Mouse (Mus musculus) c-Kit-positive CD71-positive TER-119-negative erythroid progenitor cells, embryonic 14.5 days (primary cell): Measurements from ENCODE around the gene Tnfaip3.

ENCODE experiments used
- DNase-seq: peaks from one replicate; pipeline ENCODE4 v3.0.0-alpha.2; 2013; ENCODE audit warnings: low read depth

Gene Tnfaip3

GRCm38 (mm10) chr10:18964856-18965255 is 50.6 kb downstream of the Tnfaip3 start:
- DNase-seq, result no peak

- no peak for DNase-seq
Observed at GRCm38 (mm10) chr10:18959777-18960492, 55.5 kb downstream of the Tnfaip3 start.

DNA sequence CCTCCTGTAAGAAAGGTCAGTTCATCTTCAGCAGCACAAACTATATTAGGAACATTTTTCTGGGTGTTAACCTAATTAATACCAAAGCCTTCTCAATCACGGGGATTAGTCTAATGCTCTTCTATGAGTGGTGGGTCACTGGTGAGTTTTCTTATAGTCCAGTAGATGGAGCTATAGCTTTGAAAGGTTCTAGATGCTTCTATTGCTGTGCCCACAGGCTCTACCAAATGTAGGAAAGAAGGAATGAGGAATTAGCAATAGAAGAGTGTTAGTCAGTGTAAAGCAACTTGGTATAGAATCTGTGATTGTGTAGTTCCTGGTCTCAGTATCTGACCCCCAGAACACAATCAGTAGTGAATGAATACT is 61.8 kb downstream of the Tnfaip3 start:
- no peak for DNase-seq

DNA sequence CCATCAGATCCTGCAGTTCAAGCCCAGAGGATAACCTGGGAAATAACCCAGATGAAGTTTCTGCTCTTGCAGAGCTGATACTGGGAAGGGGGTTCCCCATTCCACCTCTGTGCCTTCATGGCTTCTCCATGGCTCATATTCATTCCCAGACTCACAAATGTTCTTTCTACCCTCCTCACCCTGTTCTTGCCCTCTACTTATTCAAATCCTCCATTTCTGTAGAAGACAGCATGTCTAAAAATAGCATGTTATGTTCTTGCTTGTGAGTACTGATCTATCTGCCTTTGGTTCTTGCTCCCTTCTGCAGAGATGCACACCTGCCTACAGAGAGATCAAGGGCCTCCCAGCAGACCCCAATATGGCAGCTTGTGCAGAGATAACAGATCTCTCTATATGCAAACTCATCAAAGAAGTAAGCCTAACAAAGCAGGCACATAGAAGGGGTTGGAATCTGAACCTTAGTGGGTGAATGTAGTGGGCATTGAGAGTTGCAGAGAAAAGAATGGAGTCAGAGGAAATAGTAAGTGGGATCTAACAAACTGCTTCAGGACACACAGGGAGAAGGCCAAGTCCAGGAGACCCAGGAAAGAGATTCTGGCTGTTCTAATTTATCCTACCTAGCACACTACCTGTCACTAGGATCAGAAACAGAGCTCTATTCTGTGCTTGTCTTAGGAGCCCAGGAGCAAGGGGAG is 62.3 kb downstream of the Tnfaip3 start:
- DNase-seq, result no peak
